Mouse (Mus musculus) stomach, embryonic 14.5 days (tissue): ENCODE data around the gene Dcaf17. TPM values are rescaled to one million over a fixed set of nuclear protein-coding genes. Genes with fewer than 3 reads are reported as not detected.
A peak's percentile ranks its signal among the peaks of the same experiment; 100 is the strongest.

Source experiments
- ATAC-seq: fragments of 200-750 bp; cut with Nextera tagmentation; 2 replicates; pipeline ENCODE4 v1.8.0; 2017; ENCODE audit warnings: low read depth, moderate TSS enrichment; ENCODE audit not compliant: insufficient number of reproducible peaks, insufficient read depth, low FRiP score
- H3K27ac ChIP-seq: fragments of 300-500 bp; sonication (generic); 2 replicates; pipeline ENCODE4 v1.5.1; 2014; ENCODE audit warnings: mild to moderate bottlenecking, low read length, moderate library complexity, mixed read lengths
- H3K27me3 ChIP-seq: fragments of 300-500 bp; sonication (generic); 2 replicates; pipeline ENCODE4 v1.6.1; 2014; ENCODE audit warnings: low read length, control low read depth, mixed read lengths; ENCODE audit not compliant: control insufficient read depth, insufficient read depth
- H3K36me3 ChIP-seq: fragments of 300-500 bp; sonication (generic); 2 replicates; pipeline ENCODE4 v1.6.1; 2014; ENCODE audit warnings: mild to moderate bottlenecking, control low read depth, low read length, moderate library complexity, mixed read lengths; ENCODE audit not compliant: control insufficient read depth, insufficient read depth
- H3K4me1 ChIP-seq: fragments of 300-500 bp; sonication (generic); 2 replicates; pipeline ENCODE4 v1.6.1; 2014; ENCODE audit warnings: low read length, control low read depth, mixed read lengths; ENCODE audit not compliant: control insufficient read depth, insufficient read depth
- H3K4me2 ChIP-seq: fragments of 300-500 bp; sonication (generic); replicated peaks from 2 replicates; pipeline ENCODE4 v1.6.1; 2014; ENCODE audit warnings: low read depth, low read length, control low read depth
- H3K4me3 ChIP-seq: fragments of 300-500 bp; sonication (generic); 2 replicates; pipeline ENCODE4 v1.5.1; 2014; ENCODE audit warnings: low read depth, low read length, control low read depth
- H3K9ac ChIP-seq: fragments of 300-500 bp; sonication (generic); replicated peaks from 2 replicates; pipeline ENCODE4 v1.6.1; 2014; ENCODE audit warnings: low read depth, mild to moderate bottlenecking, control low read depth, low read length, moderate library complexity, mixed read lengths
- H3K9me3 ChIP-seq: fragments of 300-500 bp; sonication (generic); 2 replicates; pipeline ENCODE4 v1.6.1; 2016; ENCODE audit warnings: low read depth, low read length, control low read depth; ENCODE audit not compliant: control insufficient read depth
- WGBS: fragments of 180-500 bp; shearing (Covaris S2); extraction: QIAGEN DNeasy Blood & Tissue Kit; methylation state at CpG from one replicate; pipeline ENCODE4 v1.1.7; 2014; 5-methylcytosine and 5-hydroxymethylcytosine counted together
- polyA plus RNA-seq: library from polyadenylated mRNA; unstranded; fragments of >200 nt; fragmentation: Nextera tagmentation; extraction: Ambion mirVana; gene quantifications from 2 replicates; pipeline ENCODE4 v1.2.1, GENCODE M21; 2014

Gene Dcaf17
- polyA plus RNA-seq: 40.8 and 42.0 TPM in 2 replicates

DNA sequence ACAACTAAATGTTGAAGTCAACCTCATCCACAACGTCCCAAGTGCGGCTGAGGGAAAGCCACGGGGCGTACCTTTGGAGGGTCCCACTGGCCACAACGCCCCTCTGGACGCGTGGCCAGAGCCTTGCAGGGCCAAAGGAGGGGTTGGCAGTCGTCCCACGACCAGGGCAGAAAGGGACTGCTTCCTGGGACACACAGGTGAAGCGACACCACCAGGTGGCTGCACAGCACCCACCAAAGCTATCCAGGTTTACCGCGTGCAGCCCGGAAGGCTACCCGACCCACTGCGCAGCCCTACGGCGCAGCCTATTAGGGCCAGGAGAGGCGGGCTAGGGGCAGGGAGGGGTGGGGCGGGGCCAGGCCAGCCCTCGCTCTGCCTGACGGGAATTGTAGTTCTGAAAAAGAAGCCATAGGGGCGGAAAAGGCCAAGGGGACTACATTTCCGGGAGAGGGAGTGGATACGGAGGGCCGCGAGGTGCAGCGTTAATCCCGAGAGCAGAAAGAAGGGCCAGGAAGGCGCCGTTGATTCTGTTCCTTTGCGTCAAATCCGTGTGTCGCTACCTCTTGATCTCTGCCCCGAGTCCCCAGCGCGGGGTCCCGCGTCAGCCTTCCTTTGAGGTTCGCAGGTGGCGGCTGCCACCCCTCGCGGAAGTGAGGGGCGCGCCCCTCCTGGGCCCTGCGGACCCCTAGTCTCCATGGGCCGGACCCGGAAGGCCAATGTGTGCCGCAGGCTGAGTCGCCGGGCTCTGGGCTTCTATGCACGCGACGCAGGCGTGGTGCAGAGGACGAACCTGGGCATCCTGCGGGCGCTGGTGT lies at the start of gene Dcaf17, which contains the start of gene Mettl8:
Dcaf17 (plus strand) TSS at position 29 of the 815 bp plus-strand sequence.
Mettl8 (minus strand) TSS at position 284 of the 815 bp plus-strand sequence.
- H3K27me3 ChIP-seq: no peaks in the 10 kb centered on the region
- H3K4me1 ChIP-seq: peaks cover 4% of the 10 kb centered on the region; the same call in 1 of the 2 replicates
- peak within 1 kb of the TSS; percentile 85 for H3K4me3 ChIP-seq
- H3K4me2 ChIP-seq: peak within 1 kb of the TSS; percentile 76
- H3K27ac ChIP-seq: peak within 1 kb of the TSS; percentile 93
- peak within 1 kb of the TSS; percentile 78 for H3K9ac ChIP-seq
- peak; percentile 97 for ATAC-seq
- no peaks in the 10 kb centered on the region for H3K9me3 ChIP-seq
- peaks cover 10% of the 10 kb centered on the region; the same call in 1 of the 2 replicates for H3K36me3 ChIP-seq
- WGBS: under 1% methylated on average over 57 of the region's 57 CpGs

DNA sequence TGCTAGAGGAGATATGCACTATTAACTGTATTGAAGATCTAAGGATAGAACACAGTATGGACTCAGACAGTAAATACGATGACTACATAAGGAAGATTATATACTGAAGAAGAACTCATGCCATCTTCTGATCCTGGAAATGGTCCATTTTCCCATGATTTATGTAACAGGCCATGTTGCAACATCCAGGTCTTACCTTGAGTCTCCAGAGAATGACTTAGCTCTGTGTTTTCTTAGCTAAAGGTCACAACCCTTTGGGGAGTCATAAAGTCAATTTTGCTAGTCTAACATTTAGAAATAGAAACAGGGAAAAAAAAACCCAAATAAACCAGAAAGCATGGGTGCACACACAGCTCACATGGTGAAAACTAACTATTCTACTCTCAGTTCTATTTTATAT lies 43.3 kb upstream of the Dcaf17 start:
- Histone ChIP-seq H3K9me3 (no peaks in the 10 kb centered on the region), H3K36me3 (no peaks in the 10 kb centered on the region), H3K27me3 (no peaks in the 10 kb centered on the region), H3K4me2 (no peak overlapping the region), H3K27ac (no peak overlapping the region), H3K4me3 (no peak overlapping the region), H3K4me1 (no peaks in the 10 kb centered on the region), H3K9ac (no peak overlapping the region)
- no peak for ATAC-seq
- WGBS: 93% methylated on average over 1 of the region's 1 CpGs

DNA sequence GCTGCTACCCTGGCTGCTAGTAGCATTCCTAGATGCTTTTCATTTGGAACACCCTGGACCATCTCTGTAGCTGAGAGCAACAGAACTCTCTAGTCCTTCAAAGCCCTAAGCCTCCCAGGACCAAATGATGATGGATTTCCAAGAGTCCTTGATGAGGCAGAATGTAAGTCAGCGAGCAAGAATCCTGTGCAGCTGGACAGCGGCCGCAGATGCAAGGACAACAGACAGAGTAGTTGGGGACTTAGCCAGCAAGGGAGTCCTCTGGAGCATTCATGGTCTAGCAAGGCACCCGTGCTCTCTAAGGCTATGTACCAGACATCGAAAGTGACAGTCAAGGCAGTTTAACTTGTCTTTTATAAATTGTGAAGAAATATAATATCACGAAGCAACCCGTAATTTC lies 41.6 kb upstream of the Dcaf17 start:
- Histone ChIP-seq H3K4me2 (no peak overlapping the region), H3K4me3 (no peak overlapping the region), H3K36me3 (no peaks in the 10 kb centered on the region), H3K9ac (no peak overlapping the region), H3K4me1 (no peaks in the 10 kb centered on the region), H3K9me3 (no peaks in the 10 kb centered on the region), H3K27ac (no peak overlapping the region), H3K27me3 (no peaks in the 10 kb centered on the region)
- ATAC-seq: no peak
- WGBS: 90% methylated on average over 7 of the region's 7 CpGs

DNA sequence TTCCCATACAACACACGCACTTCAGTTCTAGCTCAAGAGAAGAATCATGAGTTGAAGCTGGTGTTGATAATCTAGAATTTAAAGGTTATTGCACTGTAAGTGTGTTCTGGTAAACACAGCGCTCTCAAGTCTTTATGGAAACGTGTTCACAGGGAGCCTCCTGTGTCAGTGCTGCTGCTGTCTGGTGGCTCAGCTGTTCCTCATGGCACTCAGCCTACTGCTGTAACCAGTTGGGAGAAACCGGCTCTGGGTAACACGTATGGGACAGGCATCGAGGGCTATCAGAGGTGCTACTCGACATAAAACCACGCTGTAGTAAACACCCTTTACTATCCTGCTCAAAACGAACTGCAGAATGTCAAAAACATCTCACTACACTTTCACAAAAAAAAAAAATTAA lies 35.9 kb upstream of the Dcaf17 start:
- 78% methylated on average over 9 of the region's 9 CpGs for WGBS
- H3K27me3 ChIP-seq: no peaks in the 10 kb centered on the region
- no peak overlapping the region for H3K4me2 ChIP-seq
- no peak for ATAC-seq
- H3K9me3 ChIP-seq: no peaks in the 10 kb centered on the region
- no peak overlapping the region for H3K9ac ChIP-seq
- no peaks in the 10 kb centered on the region for H3K4me1 ChIP-seq
- H3K4me3 ChIP-seq: no peak overlapping the region
- H3K36me3 ChIP-seq: no peaks in the 10 kb centered on the region
- no peak overlapping the region for H3K27ac ChIP-seq

DNA sequence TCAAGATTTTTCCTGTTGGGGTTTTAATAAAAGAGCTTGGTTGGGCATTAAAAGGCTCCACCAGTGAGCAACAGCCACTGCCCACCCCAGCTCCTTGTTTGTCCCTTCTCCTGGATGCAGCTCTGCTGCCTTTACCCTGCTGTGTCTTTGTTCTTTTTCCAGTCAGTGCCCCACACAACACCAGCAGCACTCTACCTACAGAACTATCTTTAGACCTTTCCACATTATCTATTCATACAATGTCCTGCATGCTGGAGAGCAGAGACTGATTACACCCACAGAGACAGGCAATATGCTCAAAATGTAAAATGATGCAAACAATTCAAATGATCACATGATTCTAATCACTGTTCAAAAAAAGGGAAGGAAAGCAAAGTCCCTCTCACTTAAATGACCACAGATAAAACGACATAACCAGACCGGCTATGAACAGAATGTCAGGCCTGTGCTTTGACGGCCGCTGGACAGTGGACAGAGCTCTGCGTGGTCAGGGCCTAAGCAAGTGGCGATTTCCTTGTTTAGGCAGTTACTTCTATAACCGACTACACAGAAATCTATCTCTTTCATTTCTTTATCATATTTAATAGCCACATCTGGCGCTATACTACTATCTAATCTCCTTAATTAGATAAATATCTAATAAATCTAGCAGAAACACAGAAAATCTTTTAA lies 35.3 kb upstream of the Dcaf17 start:
- Histone ChIP-seq H3K4me2 (no peak overlapping the region), H3K4me1 (no peaks in the 10 kb centered on the region), H3K36me3 (no peaks in the 10 kb centered on the region), H3K9ac (no peak overlapping the region), H3K4me3 (no peak overlapping the region), H3K27me3 (no peaks in the 10 kb centered on the region), H3K9me3 (no peaks in the 10 kb centered on the region), H3K27ac (no peak overlapping the region)
- ATAC-seq: no peak
- 78% methylated on average over 8 of the region's 8 CpGs for WGBS

DNA sequence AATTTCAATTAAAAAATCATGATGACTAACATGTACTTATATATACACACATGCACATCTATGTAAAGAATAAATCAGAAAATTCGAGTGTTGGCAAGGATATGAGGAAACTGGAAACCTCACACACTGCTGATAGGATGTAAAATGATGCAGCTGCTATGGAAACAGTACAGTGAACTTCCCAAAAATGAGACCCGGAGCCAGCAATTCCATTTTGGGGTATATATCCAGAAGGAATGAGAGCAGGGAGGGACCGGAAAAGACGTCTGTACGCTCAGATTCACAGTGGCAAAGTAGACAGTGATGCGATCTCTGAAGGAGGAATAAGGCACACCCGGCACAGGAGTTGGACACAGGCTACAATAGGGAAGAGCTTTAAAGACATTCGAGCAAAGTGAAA lies 34.5 kb upstream of the Dcaf17 start:
- WGBS: 72% methylated on average over 8 of the region's 8 CpGs
- H3K9ac ChIP-seq: no peak overlapping the region
- no peaks in the 10 kb centered on the region for H3K36me3 ChIP-seq
- H3K27me3 ChIP-seq: no peaks in the 10 kb centered on the region
- no peaks in the 10 kb centered on the region for H3K4me1 ChIP-seq
- no peak for ATAC-seq
- no peaks in the 10 kb centered on the region for H3K9me3 ChIP-seq
- H3K27ac ChIP-seq: no peak overlapping the region
- H3K4me2 ChIP-seq: no peak overlapping the region
- H3K4me3 ChIP-seq: no peak overlapping the region

DNA sequence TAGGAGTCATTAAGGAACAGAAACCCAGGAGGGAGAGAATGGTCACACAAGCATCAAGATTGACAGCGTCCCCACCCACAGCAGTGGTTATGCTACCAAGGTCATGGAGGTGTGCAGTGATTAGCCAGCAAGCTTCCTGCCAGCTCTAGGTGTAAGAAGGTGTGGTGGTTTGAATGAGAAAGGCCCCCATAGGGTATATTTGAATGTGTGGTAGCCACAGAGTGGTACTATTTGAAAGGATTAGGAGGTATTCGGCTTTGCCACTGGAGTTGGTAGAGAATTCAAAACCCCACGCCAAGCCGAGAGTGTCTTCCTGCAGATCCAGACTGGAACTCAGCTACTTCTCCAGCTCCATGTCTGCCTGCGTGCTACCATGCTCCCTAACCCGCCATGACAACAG lies 32.1 kb upstream of the Dcaf17 start:
- no peaks in the 10 kb centered on the region for H3K9me3 ChIP-seq
- no peak overlapping the region for H3K9ac ChIP-seq
- H3K4me3 ChIP-seq: no peak overlapping the region
- no peak overlapping the region for H3K27ac ChIP-seq
- H3K4me2 ChIP-seq: no peak overlapping the region
- ATAC-seq: no peak
- WGBS: 95% methylated on average over 6 of the region's 6 CpGs
- no peaks in the 10 kb centered on the region for H3K36me3 ChIP-seq
- H3K4me1 ChIP-seq: no peaks in the 10 kb centered on the region
- H3K27me3 ChIP-seq: no peaks in the 10 kb centered on the region

DNA sequence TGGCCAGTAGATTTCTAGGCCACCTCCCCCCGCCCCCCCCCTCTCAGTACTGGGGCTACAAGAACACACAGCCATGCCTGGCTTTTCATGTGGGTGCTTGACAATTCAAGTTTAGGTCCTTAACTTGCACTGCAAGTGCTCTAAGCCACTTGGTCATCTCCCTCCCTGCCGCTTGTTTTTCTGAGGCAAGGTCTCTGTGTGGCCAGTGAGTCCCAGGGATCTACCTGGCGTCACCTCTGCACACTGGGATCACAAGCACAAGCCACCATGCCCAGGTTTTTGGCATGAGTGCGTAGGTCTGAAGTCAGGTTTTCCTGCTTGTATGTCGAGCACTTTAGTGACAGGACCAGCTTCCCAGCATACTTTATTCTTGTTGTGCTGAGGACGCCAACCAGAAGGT lies 31.1 kb upstream of the Dcaf17 start:
- Histone ChIP-seq H3K4me3 (no peak overlapping the region), H3K36me3 (no peaks in the 10 kb centered on the region), H3K27me3 (no peaks in the 10 kb centered on the region), H3K4me1 (no peaks in the 10 kb centered on the region), H3K27ac (no peak overlapping the region), H3K9me3 (no peaks in the 10 kb centered on the region), H3K4me2 (no peak overlapping the region), H3K9ac (no peak overlapping the region)
- no peak for ATAC-seq
- 89% methylated on average over 6 of the region's 6 CpGs for WGBS
